Mouse (Mus musculus) erythroblast, adult 5-6 weeks (primary cell): ENCODE data around the gene Mreg. TPM values are rescaled to one million over a fixed set of nuclear protein-coding genes. Genes with fewer than 3 reads are reported as not detected.
"Not testable (repeated sequence)": the region's sequence is repeated elsewhere in the genome, so short reads cannot be mapped to it uniquely, and the experiment has no call there.

Experiments used
- ATAC-seq: replicated peaks from 2 replicates; pipeline ENCODE4 v1.8.0; 2016; ENCODE audit warnings: moderate number of reproducible peaks, mild to moderate bottlenecking, moderate TSS enrichment, inconsistent platforms; ENCODE audit not compliant: poor library complexity, low FRiP score, severe bottlenecking
- total RNA-seq, 2 experiments: library from RNA; stranded (forward) in 1 of 2; stranded (reverse) in 1 of 2; fragments of 150-400 nt in 1 of 2; fragments of 200-764, 138-1000 nt in 1 of 2; gene quantifications; 2 replicates each; pipeline versions ENCODE4 v1.2.3 to v1.2.4; 2015 to 2017; ENCODE audit warnings: low replicate concordance in 2 of 2

Mreg gene
- total RNA-seq (2015; ENCODE audit: low replicate concordance), result 0.63 TPM in 1 of 2 replicates, not detected in the other
- 1.1 TPM in 1 of 2 replicates, not detected in the other for total RNA-seq (2017; ENCODE audit: low replicate concordance)

DNA sequence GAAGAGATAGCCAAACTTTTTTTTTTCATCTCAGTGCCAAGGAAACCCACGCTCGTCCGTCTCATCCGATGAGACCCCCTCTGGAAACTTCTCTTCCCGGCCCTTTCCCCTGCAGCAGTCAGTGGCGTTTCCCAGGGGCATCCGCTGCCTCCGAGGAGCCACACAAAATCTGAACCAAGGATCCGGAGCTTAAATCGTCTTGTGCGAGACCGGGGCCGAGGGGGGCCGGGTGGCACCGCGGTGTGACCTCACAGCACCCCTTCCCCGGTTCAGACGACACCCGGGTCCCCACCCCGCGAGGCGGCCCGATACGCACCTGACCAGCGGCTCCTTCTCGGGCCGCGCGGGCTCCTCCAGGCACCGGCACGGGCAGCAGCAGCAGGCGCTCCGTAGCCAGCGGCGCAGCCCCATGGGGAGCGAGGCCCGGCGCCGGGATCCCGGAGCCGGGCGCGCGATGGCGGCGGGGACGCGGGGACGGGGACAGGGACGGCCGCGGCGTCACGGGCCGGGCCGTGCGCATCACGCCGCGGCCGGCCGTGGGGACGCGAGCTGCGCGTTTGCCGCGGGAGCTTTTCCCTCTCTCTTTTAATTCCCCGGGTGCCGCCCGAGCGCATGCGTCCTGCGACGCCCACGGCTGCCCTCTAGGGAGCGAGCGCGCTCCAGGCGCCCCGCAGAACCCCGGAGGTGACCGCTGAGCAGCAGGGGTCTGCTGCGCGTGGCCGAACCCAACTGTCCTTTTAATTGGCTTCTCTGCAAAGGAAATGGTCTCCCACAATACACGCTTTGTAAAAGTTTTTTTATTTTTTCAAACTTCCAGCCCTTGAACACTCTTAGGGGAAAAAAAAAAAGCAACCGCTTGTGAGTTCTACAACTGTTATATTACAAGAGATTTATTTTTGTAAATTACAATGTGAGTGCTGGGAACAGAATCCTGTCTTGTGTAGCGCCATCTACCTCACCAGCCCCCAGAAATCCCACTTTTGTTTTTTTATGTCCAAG lies at the start of gene Mreg:
Mreg (minus strand) TSS at position 607 of the 999 bp plus-strand sequence.
- no peak for ATAC-seq

DNA sequence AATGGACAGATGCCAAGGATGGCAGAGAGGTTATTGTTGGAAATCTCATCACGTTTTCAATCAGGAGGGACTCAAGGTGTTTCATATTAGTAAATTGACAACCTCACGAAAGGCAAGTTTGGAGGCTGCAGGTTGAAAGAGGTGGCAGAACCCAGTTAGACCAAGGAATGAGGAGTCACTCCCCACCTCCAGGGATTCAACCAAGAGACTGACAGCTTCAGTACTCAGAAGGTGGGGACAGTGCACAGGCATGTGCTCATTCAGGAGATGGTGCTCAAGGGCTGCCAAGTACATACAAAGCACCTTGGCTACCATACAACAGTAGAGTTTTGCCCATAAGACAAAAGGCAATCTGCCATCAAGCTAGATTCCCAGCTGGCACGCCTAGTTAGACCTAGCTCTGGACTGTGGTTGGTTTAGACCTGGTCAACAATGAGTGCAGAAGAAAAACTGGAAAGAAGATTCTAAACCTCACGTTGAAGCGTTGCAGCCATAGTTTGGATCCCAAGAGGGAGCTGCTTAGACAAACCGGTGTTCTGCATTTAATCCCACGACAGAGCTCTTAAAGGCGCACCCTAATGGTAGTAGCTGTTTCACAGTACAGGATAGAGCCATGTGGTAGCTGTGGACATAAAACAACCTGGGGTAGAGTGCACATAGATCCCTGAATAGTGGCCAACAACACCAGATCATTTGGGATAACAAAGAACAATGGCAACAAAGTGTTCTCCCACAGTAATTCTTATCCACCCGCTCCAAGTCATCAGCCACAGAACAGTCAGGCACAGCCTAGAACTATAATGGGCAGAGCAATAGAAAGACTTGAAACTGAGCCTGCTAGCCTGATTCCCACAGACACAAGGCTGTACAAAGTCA lies 44.5 kb upstream of the Mreg start:
- no peak for ATAC-seq

DNA sequence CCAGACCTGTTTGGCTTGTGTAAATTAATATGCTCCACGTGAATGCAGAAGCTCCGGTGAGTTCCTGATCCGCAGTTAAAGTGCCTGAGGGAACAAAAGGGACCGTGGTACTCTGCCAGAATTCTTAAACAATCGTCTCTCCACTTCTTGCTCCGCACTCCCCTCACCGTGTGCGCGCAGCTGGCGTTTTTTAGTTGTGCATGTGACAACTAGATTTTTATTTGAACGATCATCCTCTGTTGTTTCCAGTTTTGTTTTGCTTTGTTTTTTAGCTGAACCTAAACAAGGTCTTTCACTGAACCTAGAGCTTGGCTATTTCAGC lies 43.7 kb upstream of the Mreg start:
- ATAC-seq, result no peak

DNA sequence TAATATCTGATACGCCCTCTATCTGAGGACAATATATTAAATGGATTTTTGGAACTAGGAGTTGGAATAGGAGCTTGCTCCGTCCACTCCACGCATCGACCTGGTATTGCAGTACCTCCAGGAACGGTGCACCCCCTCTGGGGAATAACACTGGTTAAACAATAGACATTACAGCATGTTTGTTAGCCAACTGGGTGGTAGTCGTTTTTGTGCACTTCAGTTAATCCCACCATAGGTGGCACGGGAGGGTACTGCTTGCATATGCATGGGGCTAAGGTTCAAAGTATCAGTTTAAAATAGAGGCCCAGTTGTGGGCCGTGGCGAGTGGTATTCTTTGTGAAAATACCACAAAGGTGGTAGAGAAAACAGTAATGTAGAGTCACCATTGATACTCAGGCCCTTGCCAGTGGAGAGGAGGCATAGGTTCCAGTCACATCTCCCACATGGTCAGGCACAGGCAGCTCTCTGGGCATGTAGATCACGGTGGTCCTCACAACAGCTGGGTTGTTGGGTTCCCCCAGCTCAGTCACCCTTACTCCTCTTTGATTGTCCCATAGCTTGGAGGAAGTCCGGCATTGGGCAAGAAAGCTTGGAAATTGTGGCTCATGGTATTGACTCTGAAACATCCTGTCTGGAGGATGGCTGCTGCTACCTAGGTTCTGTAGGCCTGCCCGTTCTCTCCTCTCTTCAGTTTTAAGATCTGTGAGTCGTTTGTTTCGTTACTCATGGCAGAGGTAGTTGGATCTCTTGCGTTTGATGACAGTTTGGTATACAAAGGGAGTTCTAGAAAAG lies 43.2 kb upstream of the Mreg start:
- peak; percentile 41 for ATAC-seq

DNA sequence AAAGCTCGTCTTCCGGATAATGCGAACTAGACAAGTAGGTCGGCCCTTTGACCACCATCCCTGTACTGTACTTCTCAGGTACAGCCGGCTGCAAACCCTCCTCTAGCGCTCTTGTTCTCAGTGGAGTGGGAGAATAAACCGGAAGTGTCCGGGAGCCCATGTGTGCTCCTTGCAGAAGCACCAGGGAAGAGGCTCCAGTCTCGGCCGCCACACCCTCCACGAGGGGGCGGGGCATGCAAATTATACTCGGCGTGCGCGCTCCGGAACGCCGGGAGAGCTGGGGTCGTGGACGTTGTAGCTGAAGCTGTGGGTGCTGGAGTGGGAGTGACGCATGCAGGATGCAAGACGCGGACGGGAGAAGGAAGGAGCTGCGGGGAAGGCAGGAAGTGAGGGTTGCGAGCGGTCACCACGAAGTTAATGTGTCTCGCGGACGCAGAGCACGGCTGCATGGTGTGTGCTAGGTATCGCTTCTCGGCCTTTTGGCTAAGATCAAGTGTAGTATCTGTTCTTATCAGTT lies 42.5 kb upstream of the Mreg start:
- ATAC-seq, result peak; percentile 92

DNA sequence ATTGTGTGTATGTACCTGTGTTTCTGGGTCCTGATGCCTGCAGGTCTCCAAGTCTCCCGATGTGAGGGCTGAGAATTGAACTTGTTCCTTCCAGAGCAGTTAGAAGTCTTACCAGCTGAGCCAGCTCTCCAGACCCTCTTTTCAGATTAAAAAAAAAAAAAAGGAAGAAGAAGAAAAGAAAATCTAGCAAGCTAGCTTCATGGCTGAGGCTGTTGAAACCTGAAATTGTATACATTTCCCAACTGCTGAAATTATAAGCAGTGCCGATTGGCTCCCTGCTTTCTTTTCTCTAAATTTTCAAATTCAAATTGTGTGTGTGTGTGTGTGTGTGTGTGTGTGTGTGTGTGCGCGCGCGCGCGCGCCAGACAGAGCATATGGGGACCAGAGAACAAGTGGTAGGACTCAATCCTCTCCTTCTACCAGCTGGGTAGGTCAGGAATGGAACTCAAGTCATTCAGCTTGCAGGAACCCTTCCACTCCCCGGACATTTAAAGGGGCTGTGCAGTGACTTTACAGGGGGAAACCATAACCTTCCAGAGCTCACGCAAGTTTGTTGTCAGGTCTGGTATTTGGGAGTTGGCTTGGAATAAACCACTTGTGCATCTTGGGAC lies 41.9 kb upstream of the Mreg start:
- ATAC-seq, result no peak

DNA sequence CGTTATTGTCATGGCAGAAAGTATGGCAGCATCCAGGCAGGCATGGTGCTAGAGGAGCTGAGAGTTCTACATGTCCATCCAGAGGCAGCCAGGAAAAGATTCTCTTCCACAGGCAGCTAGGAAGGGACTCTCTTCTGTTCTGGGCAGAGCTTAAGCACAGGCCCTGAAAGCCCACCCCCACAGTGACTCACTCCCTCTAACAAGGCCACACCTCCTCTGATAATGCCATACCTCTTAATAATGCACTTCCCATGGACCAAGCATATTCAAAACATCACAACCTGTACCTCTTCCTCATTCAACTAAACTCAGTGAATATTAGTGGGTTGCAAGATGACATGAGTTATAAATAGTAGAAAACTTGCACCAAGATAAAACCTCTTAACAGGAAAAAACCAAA lies 39.7 kb upstream of the Mreg start:
- ATAC-seq, result no peak

DNA sequence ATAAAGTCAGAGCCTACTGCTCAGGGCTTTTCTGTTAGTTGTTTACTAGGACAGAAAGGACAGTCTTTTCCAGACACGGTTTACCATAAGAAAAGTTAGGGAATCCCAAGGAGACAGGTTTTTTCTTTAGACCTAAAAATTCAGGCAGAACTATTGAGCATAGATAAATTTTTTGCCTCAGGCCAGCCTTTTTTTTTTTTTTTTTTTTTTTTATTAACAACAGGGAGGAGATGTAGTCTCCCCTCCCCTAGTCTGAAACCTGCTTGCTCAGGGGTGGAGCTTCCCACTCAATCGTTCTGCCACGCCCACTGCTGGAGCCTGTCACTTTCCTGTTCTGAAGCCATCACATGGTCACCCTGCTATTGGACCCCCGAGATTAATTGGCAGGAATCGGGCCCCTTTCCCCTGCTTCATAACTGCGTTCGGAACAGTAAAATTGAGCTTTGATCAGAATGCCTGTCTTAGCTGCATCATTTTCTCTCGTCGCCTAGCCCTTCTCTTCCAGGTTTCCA lies 36.2 kb upstream of the Mreg start:
- not testable (repeated sequence) for ATAC-seq

DNA sequence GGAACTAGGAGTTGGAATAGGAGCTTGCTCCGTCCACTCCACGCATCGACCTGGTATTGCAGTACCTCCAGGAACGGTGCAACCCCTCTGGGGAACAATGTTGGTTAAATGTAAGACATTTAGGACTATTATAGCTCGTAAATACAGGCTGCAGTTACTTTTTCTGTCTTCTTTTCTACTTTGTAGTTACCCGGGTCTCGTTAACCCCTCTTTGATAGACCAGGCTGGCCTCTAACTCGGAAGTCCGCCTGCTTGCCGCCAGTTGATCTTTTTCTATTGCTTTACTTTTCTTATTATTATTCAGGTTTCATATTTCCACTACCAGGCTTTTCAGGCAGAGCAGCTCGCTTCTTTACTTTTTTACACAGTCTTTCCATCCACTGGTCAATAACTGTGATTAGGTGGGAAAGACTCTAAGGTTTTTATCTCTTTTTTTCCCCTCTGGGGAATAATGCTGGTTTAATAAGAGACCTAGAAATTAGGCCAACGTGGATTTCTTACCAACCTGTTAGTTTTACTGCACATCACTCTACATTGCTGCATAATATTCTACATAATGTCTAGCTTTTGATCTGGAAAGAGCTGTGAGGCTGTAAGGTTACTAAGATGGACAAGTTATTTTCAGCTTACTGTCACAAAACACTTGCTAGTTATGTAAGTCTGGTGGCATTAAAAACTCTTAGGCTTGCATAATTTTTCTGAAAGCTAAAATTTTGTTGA lies 32.4 kb upstream of the Mreg start:
- no peak for ATAC-seq

DNA sequence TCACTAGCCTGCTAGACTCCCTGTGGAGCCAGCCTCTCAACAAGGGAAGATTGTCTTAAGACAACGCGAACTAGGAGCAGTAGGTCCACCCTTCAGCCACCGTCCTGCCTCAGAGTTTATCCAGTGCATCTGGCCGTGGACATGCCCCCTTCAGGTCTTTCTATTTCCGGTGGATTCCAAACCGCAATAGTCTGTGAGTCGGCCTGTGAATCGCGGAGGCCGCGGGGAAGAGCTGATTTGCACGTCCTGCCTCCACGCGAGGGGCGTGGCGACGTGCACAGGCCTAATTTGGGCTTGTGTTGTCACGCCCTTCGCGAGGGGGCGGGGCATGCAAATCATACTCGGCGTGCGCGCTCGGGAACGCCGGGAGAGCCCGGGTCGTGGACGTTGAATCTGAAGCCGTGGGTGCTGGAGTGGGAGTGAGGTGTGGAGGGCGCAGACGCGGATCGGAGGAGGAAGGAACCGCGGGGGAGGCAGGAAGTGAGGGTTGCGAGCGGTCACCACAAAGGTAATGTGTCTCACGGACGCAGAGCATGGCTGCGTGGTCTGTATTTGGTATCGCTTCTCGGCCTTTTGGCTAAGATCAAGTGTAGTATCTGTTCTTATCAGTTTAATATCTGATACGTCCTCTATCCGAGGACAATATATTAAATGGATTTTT lies 31.7 kb upstream of the Mreg start:
- ATAC-seq, result peak; percentile 100

DNA sequence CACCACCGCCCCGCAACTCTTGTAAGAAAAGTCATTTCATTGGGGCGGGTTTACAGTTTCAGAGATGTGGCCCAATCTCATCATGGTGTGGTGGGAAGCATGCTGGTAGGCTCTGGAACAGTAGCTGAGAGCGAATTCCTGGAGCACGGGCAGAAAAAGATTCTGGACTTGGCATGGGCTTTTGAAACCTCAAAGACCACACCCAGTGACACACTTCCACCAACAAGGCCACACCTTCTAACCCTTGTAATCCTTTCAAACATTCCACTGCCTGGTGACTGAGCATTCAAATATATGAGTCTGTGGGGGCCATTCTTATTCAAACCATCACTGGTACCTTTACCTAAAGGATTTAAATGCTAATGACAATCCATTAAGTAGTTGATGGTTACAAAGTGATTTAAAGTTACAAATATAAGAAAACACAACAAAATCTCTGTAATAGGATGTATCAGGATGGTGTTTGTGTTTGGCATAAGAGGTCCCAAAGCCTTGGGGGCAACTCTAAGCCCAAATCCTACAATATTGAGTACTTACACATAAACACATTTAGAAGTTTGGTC lies 30.6 kb upstream of the Mreg start:
- no peak for ATAC-seq

DNA sequence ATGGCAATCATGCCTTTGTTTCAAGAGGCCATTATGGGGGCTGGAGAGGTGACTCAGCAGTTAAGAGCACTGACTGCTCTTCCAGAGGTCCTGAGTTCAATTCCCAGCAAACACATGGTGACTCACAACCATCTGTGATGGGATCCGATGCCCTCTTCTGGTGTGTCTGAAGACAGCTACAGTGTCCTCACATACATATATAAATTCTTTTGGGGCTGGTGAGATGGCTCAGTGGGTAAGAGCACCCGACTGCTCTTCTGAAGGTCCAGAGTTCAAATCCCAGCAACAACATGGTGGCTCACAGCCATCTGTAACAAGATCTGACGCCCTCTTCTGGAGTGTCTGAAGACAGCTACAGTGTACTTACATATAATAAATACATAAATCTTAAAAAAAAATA lies 27.0 kb upstream of the Mreg start:
- not testable (repeated sequence) for ATAC-seq

DNA sequence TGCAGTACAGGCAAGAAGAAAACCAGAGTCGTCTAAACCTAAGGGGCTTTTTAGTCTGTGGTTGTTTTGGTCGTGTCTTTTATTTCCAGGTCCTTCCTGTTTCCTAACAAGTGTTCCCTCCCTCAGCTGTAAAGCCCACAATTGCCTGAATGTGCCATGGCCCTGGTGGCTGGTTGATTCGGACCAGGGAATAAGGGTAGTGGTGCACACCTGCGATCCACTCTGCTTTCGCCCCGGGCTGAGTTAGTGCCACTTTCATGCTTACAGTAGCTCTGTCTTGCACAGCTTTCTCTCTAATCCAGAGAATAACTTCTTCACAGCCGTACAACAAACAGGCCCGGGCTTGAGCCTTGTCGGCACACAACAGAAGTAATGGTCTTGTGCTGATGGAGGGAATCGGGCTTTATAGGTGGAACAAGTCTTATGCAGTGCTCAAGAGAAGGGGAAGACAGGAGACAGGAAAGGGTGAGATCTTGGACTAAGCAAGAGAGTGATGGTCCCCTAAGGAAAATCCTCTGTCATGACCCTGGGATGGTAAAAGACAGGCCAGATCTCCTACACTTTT lies 26.0 kb upstream of the Mreg start:
- ATAC-seq, result no peak

DNA sequence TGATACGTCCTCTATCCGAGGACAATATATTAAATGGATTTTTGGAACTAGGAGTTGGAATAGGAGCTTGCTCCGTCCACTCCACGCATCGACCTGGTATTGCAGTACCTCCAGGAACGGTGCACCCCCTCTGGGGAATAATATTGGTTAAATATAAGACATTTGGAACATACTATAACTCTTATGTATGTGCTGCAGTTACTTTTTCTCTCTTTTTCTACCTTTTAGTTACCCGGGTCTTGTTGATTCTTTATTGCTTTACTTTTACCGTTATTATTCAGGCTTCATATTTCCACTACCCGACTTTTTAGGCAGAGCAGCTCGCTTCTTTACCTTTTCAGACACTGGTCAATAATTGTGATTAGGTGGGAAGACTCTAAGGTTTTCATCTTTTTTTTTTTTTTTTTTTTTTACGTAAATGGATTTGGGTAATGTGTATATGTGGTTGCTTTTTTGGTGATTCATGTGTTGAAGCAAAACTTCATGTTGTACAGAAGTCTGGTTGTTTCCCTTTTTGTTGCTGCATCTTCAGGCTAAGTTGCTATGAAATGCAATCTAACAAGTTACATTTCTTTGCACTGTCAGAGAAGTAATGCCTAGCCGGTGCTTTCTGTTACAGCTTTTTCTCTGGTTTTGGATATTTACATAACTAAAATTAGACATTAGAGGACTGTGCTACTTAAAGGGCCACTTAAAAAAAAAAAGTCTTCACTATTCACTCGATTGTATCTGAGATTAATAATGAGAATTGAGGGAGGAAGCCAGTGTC lies 25.1 kb upstream of the Mreg start:
- no peak for ATAC-seq

DNA sequence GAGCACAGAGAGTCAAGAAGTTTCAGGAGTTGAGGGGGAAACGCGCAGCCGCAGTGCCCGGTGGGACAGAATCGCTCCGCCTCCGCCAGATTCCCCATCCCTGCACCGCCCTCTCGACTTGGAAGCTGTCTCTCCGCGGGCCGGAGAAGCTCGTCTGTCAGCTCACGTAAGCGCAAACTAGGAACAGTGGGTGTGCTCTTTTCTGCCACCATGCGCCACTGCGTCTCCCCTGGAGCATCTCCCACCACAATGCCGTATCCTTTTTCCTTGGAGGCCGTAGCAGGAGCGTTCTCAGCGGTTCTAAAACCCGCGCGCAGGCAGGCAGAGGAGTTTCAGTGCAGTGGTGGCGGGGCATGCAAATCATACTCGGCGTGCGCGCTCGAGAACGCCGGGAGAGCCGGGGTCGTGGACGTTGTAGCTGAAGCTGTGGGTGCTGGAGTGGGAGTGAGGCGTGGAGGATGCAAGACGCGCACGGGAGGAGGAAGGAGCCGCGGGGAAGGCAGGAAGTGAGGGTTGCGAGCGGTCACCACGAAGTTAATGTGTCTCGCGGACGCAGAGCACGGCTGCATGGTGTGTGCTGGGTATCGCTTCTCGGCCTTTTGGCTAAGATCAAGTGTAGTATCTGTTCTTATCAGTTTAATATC lies 24.4 kb upstream of the Mreg start:
- ATAC-seq, result peak; percentile 64; the same call in 1 of the 2 replicates

DNA sequence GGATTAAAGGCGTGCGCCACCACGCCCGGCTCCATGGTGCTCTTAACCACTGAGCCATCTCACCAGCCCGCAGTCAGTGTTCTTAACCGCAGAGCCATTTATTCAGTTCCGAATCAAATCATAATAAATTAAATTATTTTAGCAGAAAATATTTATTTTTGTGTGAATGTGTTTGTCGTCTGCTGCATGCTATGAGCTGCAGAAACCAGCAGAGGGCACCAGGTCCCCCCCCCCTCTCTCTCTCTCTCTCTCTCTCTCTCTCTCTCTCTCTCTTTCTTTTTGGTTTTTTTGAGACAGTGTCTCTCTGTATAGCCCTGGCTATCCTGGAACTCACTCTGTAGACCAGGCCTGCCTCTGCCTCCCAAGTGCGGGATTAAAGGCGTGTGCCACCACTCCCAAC lies 20.5 kb upstream of the Mreg start:
- not testable (repeated sequence) for ATAC-seq
